Mouse (Mus musculus) layer of hippocampus, postnatal 10 days (tissue): ENCODE results near the gene Kcne2. TPM values are rescaled to one million over a fixed set of nuclear protein-coding genes. Genes with fewer than 3 reads are reported as not detected.

Experiments
- DNase-seq, 2 experiments: peaks; one replicate each; pipeline ENCODE4 v3.0.0; 2021; ENCODE audit warnings: low spot score in 2 of 2
- total RNA-seq, 2 experiments: library from RNA; stranded (reverse); gene quantifications; 2 replicates each; pipeline ENCODE4 v1.2.3; 2021

Gene Kcne2
- total RNA-seq, 2 experiments from 2014 or later, result 2.7 TPM; not detected in 1

- DNase-seq, result no peak
Observed at GRCm38 (mm10) chr16:92307947-92308346, 15.8 kb downstream of the Kcne2 start.

DNA sequence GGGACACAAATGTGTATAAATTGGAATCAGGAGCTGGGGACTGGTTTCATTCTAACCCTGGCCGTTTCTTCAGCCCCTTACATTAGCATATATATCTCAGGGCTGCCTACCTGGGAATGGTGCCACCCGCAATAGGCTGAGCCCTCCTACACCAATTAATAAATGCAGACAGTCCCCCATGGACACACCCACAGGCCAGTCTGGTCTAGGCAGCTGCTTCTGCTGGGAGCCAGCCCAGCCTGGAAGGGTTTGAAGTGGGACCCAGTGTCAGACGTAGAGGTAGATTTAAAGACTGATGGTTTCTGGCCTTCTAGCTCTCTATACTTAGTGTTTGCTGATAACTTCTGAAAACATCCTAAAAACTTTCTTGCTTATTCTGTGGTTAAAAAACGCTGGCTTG lies 16.9 kb downstream of the Kcne2 start:
- no peak for DNase-seq

DNA sequence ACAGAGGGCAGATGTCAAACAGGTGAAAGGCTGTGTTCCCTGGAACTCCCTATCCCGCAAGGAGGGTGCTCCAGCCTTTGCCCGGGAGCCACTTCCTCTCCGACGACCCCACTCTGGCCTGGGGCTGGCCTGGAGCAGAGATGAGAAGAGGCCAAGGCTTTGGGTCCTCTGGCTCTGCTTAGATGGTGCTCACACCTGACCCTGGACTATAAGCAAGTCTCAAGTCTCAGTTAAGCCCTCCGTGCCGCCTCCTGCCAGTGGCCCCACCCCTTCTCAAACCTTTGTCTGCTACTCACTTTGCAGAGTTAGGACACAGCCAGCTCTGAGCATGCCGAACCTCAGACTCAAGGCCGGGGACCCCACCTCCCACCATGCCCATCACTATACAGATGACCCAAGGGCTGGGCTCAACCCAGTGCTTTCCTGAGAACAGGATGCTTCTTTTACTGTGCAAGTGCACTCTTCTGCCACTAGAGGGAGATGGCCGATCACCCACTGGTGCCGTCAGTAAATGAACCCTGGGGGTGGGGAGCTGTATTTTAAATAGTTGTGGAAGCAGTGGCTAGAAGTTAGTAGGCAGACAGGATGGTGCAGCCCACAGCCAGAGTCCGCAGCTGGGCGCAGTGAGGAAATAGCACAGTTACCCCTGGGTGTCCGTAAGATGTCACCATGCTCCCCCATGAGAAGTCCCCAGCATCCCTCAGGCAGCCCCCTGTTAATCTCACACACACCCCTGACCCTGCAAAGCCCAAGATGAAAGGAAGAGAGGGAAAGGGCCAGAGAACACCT lies 22.0 kb downstream of the Kcne2 start:
- peak; percentile 54 to 61 for DNase-seq

DNA sequence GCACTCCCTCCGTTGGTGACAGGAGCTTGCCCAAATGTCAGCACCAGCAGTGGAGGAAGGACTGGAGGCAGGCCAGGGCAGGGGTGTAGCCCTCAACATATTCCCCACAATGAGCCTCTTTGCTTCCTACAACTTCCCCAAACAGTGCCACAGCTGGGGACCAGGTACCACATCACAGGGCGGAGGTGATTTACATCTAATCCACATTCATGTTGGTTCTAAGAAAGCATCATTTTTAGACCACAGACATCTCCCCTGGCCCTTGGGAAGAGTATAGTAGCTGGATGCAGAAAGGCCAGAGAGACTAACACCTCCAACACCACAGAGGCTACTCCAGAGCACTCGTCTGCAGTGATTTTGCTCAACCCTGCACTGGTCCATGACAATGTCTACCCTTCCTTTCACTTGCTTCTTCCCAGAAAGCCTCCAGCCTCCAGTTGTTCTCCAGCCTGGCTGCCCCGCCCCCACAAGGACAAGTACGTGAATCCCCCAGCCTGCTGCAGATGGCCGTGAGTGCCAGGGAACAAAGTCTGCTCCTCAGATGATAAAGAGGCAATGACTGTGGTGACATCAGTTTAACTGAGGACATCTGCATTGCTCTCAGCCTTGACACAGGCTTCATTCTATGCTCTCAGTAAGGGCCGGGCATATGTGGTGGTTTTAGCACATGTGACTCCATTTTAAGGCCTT lies 24.0 kb downstream of the Kcne2 start:
- DNase-seq, result no peak

- peak; percentile 41 to 54 for DNase-seq
Observed at GRCm38 (mm10) chr16:92319353-92320109, 27.3 kb downstream of the Kcne2 start.

DNA sequence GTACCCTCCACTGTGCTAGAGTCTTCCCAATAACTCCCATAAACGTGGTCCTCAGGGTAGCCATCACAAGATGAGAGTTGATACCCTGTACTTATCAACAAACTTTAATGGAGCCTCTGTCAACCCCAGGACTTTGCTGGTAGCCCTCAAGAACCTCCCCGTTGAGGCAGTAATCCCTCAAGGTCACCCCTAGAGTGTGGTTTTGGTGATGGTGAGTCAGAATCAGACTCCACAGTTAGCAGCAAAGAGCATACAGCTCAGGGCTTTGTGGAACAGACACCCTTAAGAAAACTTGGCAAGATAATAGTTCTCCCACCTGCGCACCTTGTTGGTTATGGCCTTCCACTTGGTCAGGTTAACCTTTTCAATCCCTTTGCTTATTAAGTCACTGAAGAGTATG lies 28.2 kb downstream of the Kcne2 start:
- DNase-seq, result no peak

DNA sequence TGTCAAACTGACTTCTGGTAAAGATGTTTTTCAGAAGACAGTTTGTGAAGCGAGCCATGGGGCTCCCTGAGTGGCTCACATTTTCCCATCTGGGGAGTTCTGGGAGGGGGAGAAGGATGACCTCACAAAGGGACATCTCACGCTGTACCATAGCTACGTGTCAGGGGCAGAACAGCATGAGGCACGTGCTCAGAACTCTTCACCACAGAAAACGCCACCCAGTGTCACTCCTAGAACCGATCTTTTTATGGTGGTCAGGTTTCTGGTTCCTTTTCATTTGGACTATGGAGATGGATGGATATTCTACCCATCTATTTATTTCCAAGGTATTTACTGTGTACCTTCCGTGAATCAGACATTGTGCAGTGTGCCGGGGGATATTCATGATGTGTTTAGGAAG lies 29.2 kb downstream of the Kcne2 start, which contains the start of gene Fam243:
Gene Fam243 (minus strand): TSS at position 101 of the 400 bp plus-strand sequence.
- no peak for DNase-seq

DNA sequence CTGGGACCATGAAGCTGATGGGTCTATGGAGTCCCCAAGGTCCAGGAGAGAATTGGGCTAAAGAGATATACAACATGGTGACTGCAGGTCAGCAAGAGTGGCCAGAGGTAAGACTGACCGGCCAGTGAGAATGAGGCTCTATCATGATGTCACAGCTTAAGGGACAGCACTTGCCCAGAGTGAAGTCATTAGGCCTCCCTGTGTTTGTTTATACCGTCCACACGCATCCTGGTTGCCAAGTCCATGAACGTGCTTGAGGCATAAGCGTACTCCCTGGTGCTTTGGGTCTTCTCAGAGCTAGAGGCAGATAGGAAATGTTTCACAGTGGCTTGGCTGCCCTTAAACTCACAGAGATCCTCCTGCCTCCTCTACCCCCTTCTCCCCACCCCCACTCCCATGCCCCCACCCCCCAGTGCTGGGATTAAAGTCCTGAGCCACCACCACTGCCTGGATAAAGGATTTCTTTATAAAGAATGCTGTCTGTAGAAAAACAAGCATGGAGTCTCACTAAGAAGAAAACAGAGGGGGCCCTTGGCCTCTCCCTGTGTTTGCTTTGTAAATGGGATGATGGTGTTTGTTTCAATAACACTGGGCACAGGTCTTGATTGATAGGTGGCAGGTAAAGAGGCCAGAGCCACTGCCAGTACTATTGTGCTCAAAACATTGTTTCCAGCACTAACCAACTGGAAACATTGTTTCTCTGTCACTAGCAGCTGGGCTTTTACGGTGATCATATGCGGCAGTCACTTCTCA lies 32.3 kb downstream of the Kcne2 start:
- DNase-seq, result no peak

- DNase-seq, result no peak
Observed at GRCm38 (mm10) chr16:92325062-92325406, 32.8 kb downstream of the Kcne2 start.

- DNase-seq, result no peak
Observed at GRCm38 (mm10) chr16:92327911-92328310, 35.7 kb downstream of the Kcne2 start.

DNA sequence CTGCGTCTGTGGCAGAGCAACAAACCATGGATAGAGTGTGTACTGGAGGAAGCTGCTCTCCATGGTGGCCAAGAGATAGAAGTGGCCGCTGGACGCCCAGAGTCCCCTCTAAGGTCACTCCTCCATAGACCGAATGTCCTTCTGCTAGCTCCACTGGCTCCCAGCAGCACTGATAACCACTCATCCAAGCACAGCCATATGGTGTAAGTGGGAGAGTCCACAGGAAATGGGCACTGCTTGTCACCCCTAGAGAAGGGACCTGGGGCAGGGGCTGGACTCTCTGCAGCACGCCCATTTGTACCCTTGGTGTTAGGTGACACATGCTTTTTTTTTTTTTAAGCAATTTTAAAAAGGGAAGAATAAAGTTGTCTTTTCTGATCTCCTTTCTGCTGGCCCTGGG lies 38.8 kb downstream of the Kcne2 start:
- no peak for DNase-seq

DNA sequence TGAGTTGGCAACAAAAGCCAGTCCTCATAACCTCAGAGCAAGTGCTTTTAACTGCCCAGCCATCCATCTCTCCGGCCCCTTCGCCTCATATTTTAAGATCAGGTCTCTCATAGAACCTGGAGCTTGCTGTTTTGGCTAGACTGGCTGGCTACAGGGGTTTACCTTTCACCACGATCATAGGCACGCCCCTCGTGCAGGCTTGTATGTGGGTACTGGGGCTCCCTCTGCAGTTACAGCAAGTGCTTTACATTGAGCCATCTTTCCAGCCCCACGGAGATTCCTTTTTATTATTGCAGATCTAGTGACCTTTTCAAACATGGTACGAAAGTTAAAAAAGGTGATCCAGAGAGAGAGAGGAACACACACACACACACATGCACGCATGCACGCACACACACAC lies 42.4 kb downstream of the Kcne2 start:
- DNase-seq, result no peak

DNA sequence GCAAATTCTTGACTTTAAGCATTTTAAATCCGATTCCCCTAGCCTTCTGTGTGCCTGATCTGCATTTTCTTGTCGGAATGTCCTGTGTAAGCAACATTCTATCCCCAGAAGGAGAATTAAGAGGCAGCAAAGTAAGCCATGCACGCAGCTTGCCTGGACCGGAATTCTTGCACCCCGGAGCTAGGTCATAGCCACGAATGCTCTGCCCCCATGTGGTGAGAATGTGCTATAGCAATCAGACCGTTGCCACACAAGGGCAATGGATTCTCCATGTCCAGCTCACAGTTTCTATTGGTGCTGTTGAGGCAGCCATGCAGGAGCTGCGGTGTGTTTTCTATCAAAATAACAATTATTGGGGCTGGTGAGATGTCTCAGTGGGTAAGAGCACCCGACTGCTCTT lies 44.1 kb downstream of the Kcne2 start:
- DNase-seq, result peak; percentile 79 to 80

DNA sequence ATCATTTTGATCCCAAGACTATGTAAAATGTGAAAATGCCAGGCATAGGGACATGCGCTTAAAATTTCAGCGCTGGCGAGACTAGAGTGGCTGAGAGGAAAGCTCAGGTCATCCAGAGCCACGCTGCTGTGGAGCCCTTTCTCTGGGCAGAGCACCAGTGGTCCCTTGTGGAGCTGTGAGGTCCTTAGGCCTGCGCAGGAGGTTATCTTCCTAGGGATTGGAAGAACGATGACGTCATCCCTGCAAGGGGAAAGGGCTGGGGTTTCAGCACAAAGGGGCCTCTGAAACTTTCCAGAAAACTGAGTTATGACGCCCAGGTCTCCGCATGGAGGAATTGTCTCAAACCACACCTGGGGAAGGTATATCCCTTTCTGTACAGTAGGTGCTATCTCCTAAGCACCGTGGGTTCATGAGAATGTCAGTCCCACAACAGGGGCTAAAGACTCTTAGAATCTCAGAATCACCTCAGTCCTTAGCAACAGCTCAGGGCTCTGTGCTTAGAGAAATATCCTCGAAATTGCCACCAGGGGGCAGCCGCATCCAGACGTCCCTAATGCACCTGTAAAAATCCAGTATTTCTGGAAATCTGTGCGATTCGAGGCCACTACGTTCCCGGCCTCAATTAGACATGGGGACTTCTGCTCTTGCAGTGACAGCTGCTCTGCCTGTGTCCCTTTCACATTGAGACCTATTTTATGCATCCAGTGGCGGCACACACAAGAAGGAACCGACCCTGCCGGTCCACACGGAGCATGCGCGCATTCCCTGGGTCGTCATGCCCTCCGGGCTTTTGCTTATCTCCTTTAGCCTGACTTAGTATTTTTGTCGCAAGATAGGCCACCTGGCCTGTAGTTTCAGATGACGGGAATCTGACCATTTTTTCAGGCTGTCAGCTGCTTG lies 48.7 kb downstream of the Kcne2 start:
- peak; percentile 80 to 86 for DNase-seq

GRCm38 (mm10) chr16:92345177-92345576 lies 53.0 kb downstream of the Kcne2 start:
- no peak for DNase-seq

GRCm38 (mm10) chr16:92346297-92346916 lies 54.2 kb downstream of the Kcne2 start:
- DNase-seq, result peak; percentile 35 to 52
